Mouse (Mus musculus): Measurements from ENCODE around the gene Tuba8.

Tuba8 gene

DNA sequence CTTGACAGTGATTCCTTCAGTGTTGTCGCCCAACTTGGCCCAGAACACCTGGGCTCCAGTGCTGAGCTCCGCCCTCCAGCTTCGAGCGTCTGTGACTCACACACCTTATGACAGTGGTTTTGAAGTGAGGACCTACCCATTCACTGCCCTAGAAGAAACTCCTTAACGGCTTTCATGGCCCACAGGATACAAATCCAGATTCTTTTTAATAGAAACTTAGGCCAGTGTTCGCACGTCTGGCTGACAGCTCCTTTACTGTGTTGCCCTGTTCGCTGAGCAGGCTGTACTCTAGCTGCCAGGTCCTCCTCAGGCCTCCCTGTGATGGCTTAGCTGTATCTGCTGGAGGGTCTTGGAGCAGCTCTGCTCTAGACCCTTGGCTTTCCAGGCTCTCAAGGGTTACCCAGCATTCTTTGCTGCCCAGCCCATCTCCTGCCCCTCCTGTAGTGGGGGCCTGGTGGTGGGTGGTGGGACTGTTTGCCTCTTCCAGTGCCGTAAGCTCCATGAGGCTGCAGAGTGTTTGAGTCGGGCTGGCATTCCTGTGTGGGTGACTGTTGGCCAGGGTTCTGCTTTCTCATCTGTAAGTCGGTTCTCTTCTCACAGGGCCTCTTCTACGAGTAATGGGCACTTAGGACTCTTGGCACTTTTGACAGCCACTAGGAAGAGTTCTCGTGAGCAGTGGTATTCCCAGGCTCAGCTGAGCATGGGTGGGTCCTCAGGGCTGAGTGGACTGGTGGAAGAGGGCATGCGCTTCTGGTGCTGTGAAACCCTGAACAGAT lies 15.4 kb upstream of the Tuba8 start:
- DNase-seq (ENCODE audit: low read depth, low spot score) = no peak

DNA sequence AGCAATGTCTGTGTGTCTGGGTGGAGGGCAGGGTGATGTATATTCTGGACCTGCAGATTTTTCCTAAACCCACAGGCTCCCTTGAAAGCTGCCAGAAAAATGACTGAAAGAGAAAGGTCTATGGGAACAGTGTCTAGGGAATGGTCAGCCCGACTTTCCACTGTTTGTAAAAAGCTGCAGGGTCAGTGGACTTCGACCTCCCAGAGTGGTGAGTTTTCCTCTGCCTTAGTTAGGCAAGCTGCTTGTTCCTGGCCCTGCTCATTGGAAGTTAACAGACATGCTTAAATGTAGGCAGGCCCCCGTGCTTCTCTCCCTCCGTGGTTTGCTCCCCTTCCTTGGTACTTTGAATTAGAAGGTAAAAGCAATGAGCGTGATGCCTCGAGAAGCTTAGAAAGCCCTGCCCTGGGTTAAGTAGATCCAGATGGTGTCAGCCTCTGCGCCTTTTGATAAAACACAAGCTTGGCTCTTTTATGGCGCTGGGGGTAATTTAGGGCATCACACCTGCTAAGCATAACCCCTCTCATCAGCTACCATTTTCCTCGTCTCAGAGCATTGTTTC lies 12.6 kb upstream of the Tuba8 start:
- DNase-seq (ENCODE audit: low read depth, low spot score) = no peak

DNA sequence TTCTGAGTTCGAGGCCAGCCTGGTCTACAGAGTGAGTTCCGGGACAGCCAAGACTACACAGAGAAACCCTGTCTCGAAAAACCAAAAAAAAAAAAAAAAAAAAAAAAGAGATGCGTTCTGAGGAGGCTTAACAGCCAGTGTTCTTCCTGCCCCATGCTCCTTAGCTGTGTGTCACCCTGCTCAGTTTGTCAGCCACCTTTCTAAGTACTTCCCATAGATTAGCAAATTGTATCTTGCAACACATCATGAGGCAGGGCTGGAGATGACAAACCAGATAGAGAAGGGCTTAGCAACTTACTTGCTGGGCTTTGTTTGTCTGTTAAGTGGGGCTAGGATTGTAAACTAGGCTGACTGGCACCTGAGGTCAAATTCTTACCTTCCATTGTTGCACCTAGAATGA lies 10.0 kb upstream of the Tuba8 start:
- DNase-seq (ENCODE audit: low read depth, low spot score) = no peak

DNA sequence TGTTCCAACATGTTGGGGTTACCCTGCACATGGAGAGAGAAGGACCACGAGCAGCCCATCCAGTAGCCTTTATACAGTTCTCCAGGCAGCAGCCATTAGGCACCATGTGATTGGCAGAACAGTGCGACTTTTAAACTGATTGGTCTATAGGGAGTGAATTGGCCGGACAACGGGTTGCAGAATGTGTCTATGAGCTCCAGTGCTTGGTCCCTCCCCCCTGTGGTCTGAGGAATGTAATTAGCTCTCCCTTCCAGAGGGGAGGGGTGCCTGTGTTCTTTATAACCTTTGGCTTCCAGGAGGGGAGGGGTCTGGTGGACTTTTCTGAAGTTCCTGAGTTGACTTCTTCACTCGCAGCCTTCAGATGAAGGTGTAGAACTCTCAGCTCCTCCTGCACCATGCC lies 8.5 kb upstream of the Tuba8 start:
- no peak for DNase-seq (ENCODE audit: low read depth, low spot score)

DNA sequence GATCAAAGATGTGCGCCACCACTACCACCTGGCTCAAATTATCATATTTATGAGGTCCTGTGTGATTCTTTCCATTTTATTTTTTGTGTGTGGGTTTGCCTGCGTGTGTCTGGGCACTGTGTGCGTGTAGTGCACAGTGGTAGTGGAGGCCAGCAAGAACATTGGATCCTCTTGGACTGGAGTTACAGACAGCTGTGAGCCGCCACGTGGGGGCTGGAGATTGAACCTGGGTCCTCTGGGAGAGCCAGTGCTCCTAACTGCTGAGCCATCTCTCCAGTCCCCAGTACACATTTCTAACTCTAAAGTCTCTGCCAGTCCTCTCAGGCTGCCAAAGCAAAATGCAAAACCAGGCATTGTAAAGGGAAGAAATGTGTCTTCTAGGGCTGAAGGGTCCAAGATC lies 4.0 kb upstream of the Tuba8 start:
- no peak for DNase-seq (ENCODE audit: low read depth, low spot score)

DNA sequence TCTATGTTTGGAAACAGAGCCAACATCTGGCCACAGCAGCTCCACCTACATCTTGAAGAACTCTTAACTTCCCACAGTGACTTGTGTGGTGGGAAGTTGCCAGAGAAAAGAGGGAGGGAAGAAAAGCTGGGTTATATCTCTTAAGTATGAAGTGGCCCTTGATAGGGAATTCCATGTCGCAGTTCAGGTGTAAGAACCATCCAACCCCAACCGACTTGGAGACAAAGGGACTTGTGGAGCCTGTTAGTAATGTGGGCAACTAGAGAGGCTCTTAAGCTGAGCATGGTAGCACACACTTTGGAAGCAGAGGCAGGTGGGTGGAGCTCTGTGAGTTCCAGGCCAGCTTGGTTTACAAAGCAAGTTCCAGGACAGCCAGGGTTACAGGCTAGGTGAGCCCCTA lies 912 bp upstream of the Tuba8 start:
- DNase-seq (ENCODE audit: low read depth, low spot score) = no peak

DNA sequence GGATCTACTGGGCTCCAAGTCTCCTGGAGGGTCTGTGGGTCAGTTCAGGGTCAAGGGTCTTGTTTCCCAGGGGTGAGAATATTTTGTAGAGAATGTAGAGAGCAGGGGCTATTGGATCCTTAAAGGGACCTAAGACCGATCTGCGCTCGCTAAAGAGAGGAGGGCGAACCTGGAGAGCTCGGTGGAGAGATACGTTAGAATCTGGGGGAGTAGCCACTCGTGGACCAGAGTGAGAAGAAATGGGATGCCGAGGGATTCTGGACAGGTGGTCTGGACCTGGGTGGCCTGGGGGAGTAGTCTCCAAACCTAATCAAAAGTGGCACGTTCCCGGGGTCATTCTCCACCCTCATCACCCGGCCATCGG lies 412 bp downstream of the Tuba8 start:
- no peak for DNase-seq (ENCODE audit: low read depth, low spot score)

DNA sequence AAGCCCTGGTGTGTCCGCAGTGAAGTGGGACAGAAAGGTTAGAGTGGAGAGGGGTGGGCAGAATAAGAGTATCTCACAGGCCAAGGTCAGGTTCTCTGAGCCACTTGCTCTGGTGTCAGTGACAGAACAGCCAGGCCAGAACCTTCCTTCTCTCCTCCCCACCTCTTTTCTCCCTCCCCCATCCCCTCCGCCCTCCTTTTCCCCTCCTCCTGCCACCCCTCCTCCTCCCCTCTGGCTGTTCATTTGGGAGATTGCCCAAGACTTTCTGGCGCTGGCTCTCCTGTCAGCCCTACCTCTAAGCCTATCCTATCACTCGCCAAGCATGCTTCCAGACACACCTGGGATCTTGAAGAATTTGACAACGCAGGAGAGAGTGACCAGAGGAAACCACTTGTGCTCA lies 1.2 kb downstream of the Tuba8 start:
- no peak for DNase-seq (ENCODE audit: low read depth, low spot score)

DNA sequence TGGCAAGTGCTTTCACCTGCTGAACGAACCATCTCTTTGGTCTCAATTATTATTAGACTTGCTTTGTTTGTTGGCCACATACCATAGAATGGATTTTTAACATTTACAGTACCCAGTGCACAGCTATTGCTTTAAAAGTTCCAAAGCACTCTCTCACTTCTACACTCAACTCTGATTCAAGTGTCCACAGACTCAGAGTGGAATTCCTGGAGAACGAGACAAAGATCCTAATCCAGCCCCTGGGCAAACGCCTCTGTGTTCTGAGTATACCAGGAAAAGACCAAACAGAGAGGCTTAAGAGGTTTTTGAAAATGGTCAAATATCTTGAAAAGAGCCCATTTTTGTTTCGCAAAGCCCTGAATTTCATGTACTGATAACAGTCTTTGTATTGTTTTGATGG lies 2.5 kb downstream of the Tuba8 start:
- no peak for DNase-seq (ENCODE audit: low read depth, low spot score)

DNA sequence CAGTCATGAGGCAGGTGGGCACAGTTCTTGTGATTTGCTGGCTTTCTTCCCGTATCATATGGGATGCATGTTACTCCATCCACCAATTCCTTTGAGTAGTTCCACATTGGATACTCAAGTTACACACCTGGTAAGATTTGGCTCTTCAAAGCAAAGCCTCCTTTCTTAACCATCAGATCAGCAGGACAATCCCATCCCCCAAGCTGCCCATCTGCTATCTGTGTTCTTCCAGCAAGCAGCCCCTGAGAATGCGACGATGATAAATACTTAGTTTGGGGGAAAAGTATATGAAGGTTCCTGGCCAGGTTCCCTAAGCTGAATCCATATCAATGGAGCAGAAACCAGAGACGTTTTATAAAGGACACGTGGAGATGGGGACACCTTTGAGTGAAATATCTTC lies 3.7 kb downstream of the Tuba8 start:
- no peak for DNase-seq (ENCODE audit: low read depth, low spot score)

DNA sequence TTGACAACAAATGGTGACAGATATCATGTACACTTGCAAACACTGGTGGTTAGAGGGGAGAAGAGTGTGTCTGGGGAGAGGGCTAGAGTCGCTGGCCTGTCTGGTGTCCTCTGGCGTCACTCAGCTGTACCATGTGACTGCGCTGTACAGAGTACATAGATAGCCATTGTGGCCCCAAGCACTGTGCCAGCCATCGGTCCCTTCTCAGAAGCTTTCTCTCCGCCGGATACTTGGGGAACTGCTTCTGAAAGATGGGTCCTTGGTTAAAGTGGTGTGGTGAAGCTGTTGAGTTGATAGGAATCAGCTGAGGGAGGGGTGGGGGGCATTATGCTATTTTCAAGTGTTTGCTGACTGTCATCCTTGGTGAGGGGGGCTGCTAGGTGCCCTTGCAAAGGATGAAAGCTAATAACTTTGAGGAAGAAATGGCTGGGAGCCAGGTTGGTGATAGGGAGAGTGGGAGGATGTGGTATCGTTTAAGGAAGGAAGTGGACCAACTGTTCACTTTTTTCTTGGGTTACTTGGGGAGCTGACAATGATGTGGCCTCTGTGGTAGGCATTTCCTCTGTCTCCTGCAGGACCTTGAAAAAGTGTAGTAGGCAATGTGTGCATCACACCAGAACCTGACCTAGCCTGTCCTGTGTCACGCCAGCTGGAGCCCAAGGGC lies 4.3 kb downstream of the Tuba8 start:
- no peak for DNase-seq (ENCODE audit: low read depth, low spot score)

DNA sequence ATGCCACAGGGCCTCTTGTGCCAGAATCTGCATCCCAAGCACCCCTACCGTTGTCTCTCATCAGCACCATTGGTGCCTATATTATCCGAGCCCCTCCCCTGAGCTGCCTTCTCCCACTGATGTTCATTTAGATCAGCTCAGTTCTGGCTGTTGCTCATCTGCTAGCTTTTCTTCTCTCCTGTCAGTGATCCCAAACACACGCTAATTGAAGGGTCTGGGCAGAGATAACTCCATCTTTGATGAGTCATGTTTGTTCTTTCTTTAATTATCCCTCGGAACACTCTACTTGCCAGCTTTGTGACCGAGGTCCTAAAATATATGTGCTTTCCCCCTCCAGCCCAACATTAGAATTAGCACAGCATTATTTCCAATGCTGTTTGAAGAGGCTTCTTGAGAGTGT lies 4.8 kb downstream of the Tuba8 start:
- DNase-seq (ENCODE audit: low read depth, low spot score) = no peak

DNA sequence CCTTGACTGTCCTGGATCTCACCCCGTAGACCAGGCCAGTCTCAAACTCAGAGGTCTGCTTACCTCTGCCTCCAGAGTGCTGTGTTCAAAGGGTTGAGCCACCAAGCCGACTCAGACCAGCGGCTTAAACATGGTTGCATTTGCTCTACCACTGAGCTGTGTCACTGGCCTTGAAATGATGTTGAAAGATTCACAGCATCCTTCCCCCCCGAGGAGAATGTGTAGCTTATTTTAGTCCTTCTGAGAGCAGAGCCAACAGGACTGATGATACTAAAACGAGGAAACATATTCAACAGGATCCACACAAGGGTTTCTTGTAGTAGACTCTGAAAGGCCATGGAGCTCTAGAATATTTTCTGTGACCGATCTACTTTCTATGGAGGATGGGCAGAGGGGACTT lies 5.4 kb downstream of the Tuba8 start:
- no peak for DNase-seq (ENCODE audit: low read depth, low spot score)

DNA sequence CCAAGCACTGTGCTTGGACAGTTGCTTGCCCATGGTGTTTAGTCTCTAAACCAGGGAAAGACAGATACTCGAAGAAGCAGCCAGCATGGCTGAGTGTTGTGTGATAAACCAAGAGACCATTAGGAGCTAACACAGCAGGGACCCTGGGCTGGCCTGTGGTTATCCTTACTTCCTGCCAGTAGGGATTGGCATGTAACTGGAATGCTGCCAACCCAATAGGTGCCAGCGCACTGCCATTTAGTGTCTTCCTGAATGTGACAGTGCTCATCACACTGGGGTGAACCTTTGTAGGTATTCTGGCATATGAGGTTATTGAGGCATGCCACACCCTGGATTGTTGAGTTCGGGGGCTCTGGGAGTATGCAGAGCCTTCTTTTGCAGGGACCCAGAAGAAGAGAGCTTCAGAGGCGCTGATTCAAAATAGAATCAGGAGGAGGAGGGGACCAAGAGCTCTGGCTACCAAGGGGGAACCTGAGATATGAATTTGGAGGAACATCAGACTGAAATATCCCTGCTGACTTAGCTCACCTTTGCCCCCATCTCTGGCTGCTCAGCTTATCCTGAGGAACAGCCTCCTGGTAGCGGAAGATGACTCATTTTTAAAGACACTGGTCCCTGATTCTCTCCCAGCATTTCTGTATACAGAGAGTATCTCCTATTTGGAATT lies 6.2 kb downstream of the Tuba8 start:
- no peak for DNase-seq (ENCODE audit: low read depth, low spot score)

DNA sequence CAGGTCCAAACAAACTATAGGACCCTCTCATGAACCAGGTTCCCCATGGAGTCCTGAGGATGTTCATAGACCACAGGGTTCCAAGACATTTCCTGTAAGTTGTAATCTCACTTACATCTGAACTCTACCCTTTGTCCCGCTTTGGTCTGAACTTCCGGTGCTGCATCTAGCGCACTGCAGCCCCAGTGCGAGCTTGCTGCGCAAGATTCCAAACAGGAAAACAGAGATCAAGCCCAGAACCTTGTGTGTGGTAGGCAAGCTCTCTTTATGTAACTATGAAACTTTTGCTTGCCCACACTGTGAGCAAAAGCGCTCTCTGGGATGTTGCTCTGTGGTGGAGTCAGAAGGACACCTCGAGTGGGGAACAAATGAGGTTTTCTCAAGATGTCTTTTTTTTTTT lies 7.5 kb downstream of the Tuba8 start:
- no peak for DNase-seq (ENCODE audit: low read depth, low spot score)

DNA sequence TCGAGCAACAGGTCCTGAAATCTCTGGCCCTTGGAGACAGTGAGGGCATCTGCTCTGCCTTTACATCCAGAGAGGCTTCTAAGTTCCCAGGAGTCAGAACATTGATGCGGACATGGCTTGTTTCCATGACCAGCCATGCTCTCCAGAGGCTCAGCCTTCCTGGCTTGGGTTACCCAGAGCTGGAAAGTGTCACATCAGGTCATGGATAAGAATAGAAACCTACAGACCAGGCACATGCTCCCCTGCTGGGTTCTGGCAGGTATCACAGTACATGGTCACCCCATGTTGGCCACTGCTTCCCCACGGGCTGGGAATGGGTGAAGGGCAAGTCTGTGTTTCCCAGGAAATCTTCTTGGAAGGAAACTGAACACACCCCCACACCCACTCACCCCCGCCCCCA lies 8.9 kb downstream of the Tuba8 start:
- DNase-seq (ENCODE audit: low read depth, low spot score) = no peak

DNA sequence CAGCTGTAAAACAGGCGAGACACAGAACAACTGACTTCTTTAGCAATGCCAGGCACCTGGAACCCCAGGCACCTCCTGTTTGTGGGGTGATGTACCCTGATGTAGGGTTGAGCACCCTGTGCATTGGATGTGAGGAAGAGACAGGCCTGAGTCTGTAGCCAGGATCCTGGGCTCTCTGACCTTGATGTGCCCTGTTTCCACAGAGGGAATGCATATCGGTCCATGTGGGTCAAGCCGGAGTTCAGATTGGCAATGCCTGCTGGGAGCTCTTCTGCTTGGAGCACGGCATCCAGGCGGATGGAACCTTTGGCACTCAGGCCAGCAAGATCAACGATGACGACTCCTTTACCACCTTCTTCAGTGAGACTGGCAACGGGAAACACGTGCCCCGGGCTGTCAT lies 9.7 kb downstream of the Tuba8 start:
- DNase-seq (ENCODE audit: low read depth, low spot score) = no peak

DNA sequence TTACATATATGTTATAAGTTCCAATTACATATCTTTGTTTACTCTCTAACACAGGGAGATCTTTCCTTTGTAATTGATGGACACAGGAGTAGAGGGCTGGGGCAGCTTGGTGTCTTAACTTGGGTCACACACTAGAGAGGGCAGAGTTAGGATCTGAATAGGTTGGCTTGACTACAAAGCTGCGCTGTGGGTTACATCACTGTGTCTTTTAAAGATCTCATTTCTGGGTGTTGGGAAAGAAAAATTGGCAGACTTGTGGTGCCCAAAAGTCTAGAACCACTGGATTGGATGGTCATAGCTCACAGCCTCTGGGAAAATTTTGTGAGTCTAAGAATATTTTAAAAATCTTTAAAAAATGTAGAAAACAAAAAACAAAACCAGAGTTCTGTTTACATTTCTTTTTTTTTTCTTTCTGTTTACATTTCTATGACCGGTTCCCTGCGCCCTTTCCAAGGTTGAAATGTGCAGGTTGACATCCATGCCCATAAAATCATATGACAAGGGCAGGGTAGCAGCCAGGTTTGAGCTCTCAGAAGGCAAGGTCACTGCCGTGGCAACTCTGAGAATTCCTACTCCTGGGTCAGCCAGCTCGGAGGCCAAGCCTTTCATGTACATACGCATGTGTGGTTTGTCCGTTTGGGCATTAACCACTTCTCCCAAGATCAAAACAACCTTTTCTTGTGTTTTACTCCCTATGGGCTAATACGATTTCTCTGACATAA lies 11.5 kb downstream of the Tuba8 start:
- DNase-seq (ENCODE audit: low read depth, low spot score) = no peak

DNA sequence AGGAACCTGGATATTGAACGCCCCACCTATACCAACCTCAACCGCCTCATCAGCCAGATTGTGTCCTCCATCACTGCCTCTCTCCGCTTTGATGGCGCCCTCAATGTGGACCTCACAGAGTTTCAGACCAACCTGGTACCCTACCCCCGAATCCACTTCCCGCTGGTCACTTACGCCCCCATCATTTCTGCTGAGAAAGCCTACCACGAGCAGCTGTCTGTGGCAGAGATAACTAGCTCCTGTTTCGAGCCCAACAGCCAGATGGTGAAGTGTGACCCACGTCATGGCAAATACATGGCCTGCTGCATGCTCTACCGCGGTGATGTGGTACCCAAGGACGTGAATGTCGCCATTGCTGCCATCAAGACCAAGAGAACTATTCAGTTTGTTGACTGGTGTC lies 12.5 kb downstream of the Tuba8 start:
- no peak for DNase-seq (ENCODE audit: low read depth, low spot score)

DNA sequence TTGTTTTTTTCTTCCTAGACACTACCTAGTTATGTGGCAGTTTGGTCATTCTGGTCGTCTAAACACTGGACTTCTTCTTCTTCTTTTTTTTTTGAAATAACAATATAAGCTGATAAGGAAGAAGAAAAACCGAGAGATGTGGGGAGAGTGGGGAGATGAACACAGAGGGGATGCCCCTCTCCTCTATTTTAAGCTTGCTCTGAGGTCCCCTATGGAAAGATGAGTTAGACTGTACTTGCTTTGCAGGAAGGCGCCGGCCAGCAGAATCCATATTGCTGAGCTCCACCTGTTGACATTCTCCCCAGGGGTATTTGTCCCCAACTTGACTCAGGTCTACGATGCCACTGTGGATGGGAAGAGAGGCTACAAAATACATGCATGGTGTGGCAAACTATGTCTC lies 13.6 kb downstream of the Tuba8 start:
- DNase-seq (ENCODE audit: low read depth, low spot score) = no peak

DNA sequence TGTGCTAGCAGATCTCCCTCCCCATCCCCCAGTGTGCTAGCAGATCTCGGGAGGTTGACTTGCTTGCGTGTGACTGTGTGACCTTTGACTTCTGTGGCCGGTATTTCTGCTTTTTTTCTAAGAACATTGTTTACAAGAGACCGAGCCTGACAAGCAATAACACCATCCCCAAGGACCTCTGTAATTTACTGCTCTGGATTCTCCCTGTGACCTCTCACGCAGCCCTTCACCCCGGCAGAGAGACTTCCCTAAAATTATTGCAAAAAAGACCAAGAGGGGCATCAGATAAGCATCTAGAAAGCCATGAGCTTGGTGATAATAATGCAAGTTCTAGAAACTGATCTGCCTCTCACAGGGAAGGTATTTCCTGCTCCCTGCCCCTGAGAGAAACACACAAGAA lies 14.5 kb downstream of the Tuba8 start:
- no peak for DNase-seq (ENCODE audit: low read depth, low spot score)

DNA sequence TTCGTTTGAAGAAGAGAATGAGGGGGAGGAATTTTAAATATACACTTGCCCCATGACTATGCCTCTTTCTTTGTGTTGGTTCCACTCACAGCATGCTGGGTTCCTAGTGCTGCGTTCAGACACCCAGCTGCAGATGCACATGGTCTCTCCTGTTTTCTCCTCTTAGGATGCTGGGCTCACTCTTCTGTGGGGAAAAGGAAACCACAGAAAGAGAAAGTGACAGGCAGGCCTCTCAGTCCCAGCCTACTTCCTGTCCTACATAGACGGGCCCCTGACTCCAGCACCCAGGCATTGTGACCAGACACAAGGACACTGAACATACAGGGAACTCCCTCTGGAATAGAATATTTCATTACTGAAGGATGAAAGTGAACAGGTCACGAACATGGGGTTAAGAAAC lies 15.5 kb downstream of the Tuba8 start:
- no peak for DNase-seq (ENCODE audit: low read depth, low spot score)

Measured in retina, postnatal 7 days (tissue).